9 mouse cellular contexts compared by ENCODE assay signal in genomic region chr11:94073283-94073682, GRCm38 (mm10).
DNase-seq lines count a peak whose midpoint lies in the region; ATAC-seq and TF ChIP-seq lines count a peak whose summit lies in the region.
"Had no signal": no experiment of that assay in that cellular context is flagged by ENCODE, and none has a peak within 500 bp of the region (broad histone marks: within the 10 kb centered on the region; RNA-seq: fewer than 3 reads in every experiment).

No protein-coding gene starts in this region.

- H3K27ac ChIP-seq in layer of hippocampus, adult 2 months: no peak overlapping the region
- no peak overlapping the region for H3K27ac ChIP-seq in cortical plate, adult 2 months (ENCODE audit: insufficient read depth, low read length)
- no peak overlapping the region for H3K27ac ChIP-seq in forebrain, embryonic 10.5 days
- H3K27ac ChIP-seq: embryonic facial prominence, embryonic 13.5 days had no signal

- 93% methylated on average over 4 of the region's 4 CpGs for WGBS in forebrain, embryonic 10.5 days

- peaks cover 82% of the 10 kb centered on the region for H3K36me3 ChIP-seq in forebrain, embryonic 10.5 days (replicated peaks)

- no peak for TF ChIP-seq POLR2A in cortical plate, adult 2 months (IDR thresholded peaks at IDR 0.05; ENCODE audit: extremely low read depth, insufficient read depth, low read length)

- no peaks in the 10 kb centered on the region for H3K27me3 ChIP-seq in forebrain, embryonic 10.5 days (ENCODE audit: poor library complexity, severe bottlenecking)
- H3K27me3 ChIP-seq: embryonic facial prominence, embryonic 13.5 days had no signal

- ATAC-seq in megakaryocyte, adult 5-6 weeks (ENCODE audit: poor library complexity, severe bottlenecking): peak; percentile 43; the same call in 1 of the 2 replicates

- H3K4me3 ChIP-seq in layer of hippocampus, adult 2 months: no peak overlapping the region
- H3K4me3 ChIP-seq in cortical plate, adult 2 months (ENCODE audit: insufficient read depth, low read length): no peak overlapping the region
- H3K4me3 ChIP-seq in forebrain, embryonic 10.5 days: no peak overlapping the region
- H3K4me3 ChIP-seq: embryonic facial prominence, embryonic 13.5 days had no signal

- no peaks in the 10 kb centered on the region; the same call in 1 of the 2 replicates for H3K4me1 ChIP-seq in cortical plate, adult 2 months (ENCODE audit: control insufficient read depth, insufficient read depth, low read length)
- no peaks in the 10 kb centered on the region for H3K4me1 ChIP-seq in forebrain, embryonic 10.5 days
- H3K4me1 ChIP-seq: embryonic facial prominence, embryonic 13.5 days had no signal

- DNase-seq in adrenal gland, postnatal 14 days: peak; percentile 25
- DNase-seq in adrenal gland, adult 8-10 months: no peak
- no peak for DNase-seq in layer of hippocampus, adult 2 months (ENCODE audit: low spot score in 2 of 2)
- no peak for DNase-seq in layer of hippocampus, adult 9-10 months (ENCODE audit: low spot score)
- DNase-seq in forebrain, embryonic 10.5 days (ENCODE audit: extremely low spot score, low spot score): no peak
- no peak for DNase-seq in right cerebral cortex, postnatal 36 days (ENCODE audit: low spot score in 2 of 2)

- H3K9me3 ChIP-seq in forebrain, embryonic 10.5 days: no peaks in the 10 kb centered on the region
- H3K9me3 ChIP-seq: embryonic facial prominence, embryonic 13.5 days had no signal

- TF ChIP-seq CTCF in layer of hippocampus, adult 2 months (conservative IDR thresholded peaks at IDR 0.05): peak; percentile 74
- peak; percentile 29; the same call in 1 of the 2 replicates for TF ChIP-seq CTCF in cortical plate, adult 2 months (IDR thresholded peaks at IDR 0.05; ENCODE audit: extremely low read depth, insufficient read depth, low read length)
